Mouse (Mus musculus) G1E-ER4 (cell line): Measurements from ENCODE around the gene Mmp11. TPM values are rescaled to one million over a fixed set of nuclear protein-coding genes. Genes with fewer than 3 reads are reported as not detected.

Experiments
- GATA1 ChIP-seq: IDR thresholded peaks from one replicate; pipeline ENCODE4 v1.8.0; 2012; ENCODE audit warnings: low read length, inconsistent platforms
- polyA plus RNA-seq: library from polyadenylated mRNA; stranded (reverse); fragments of >175 nt; gene quantifications from 2 replicates; pipeline ENCODE4 v1.2.3, GENCODE M21; 2012

The Mmp11 gene
- polyA plus RNA-seq, 1 experiment: 0.12 TPM

- TF ChIP-seq GATA1: no peak
Measured at GRCm38 (mm10) chr10:75942736-75943477, 6.6 kb upstream of the Mmp11 start, which contains the start of gene Vpreb3. Gene Vpreb3, plus strand, starts transcription at chr10:75943057.

GRCm38 (mm10) chr10:75941042-75941824 is 4.9 kb upstream of the Mmp11 start:
- no peak for TF ChIP-seq GATA1

GRCm38 (mm10) chr10:75940520-75940919 is 4.2 kb upstream of the Mmp11 start, which contains the start of gene Gm867:
Gene Gm867, minus strand, starts transcription at chr10:75940672.
- no peak for TF ChIP-seq GATA1

- no peak for TF ChIP-seq GATA1
Measured at GRCm38 (mm10) chr10:75939481-75940234, 3.4 kb upstream of the Mmp11 start.

GRCm38 (mm10) chr10:75937851-75938643 is 1.8 kb upstream of the Mmp11 start:
- no peak for TF ChIP-seq GATA1

- TF ChIP-seq GATA1: no peak
Measured at GRCm38 (mm10) chr10:75936909-75937667, 792 bp upstream of the Mmp11 start.

GRCm38 (mm10) chr10:75934991-75935390 is 1.3 kb downstream of the Mmp11 start:
- no peak for TF ChIP-seq GATA1

GRCm38 (mm10) chr10:75932891-75933290 is 3.4 kb downstream of the Mmp11 start, which contains the start of gene Chchd10:
Gene Chchd10, plus strand, starts transcription at chr10:75933130.
- no peak for TF ChIP-seq GATA1

GRCm38 (mm10) chr10:75932081-75932678 is 4.1 kb downstream of the Mmp11 start:
- no peak for TF ChIP-seq GATA1

GRCm38 (mm10) chr10:75931311-75931710 is 5.0 kb downstream of the Mmp11 start:
- TF ChIP-seq GATA1: no peak

- TF ChIP-seq GATA1: no peak
Measured at GRCm38 (mm10) chr10:75930304-75930703, 6.0 kb downstream of the Mmp11 start.

GRCm38 (mm10) chr10:75926396-75926795 is 9.9 kb downstream of the Mmp11 start:
- no peak for TF ChIP-seq GATA1

GRCm38 (mm10) chr10:75924324-75924723 is 12.0 kb downstream of the Mmp11 start:
- no peak for TF ChIP-seq GATA1
